Mouse (Mus musculus) hindbrain, embryonic 14.5 days (tissue): ENCODE results near the gene Ndufb4. TPM values are rescaled to one million over a fixed set of nuclear protein-coding genes. Genes with fewer than 3 reads are reported as not detected.
A peak's percentile ranks its signal among the peaks of the same experiment; 100 is the strongest.

Experiments used
- ATAC-seq: fragments of 200-750 bp; cut with Nextera tagmentation; 2 replicates; pipeline ENCODE4 v1.8.0; 2017; ENCODE audit warnings: moderate number of reproducible peaks, mild to moderate bottlenecking, moderate TSS enrichment, moderate library complexity; ENCODE audit not compliant: low FRiP score
- DNase-seq: peaks from one replicate; pipeline ENCODE4 v3.0.0-alpha.2; 2015; ENCODE audit warnings: low spot score
- H3K27ac ChIP-seq: fragments of 300-500 bp; sonication (generic); 2 replicates; pipeline ENCODE4 v1.5.1; 2014; ENCODE audit warnings: mild to moderate bottlenecking, moderate library complexity
- H3K27me3 ChIP-seq: fragments of 300-500 bp; sonication (generic); 2 replicates; pipeline ENCODE4 v1.6.1; 2014; ENCODE audit warnings: mild to moderate bottlenecking, low read length, mixed read lengths; ENCODE audit not compliant: control insufficient read depth, insufficient read depth
- H3K36me3 ChIP-seq: fragments of 300-500 bp; sonication (generic); replicated peaks from 2 replicates; pipeline ENCODE4 v1.6.1; 2014; ENCODE audit not compliant: control insufficient read depth, insufficient read depth
- H3K4me1 ChIP-seq: fragments of 300-500 bp; sonication (generic); replicated peaks from 2 replicates; pipeline ENCODE4 v1.6.1; 2014; ENCODE audit warnings: antibody characterized with exemption, low read length, mixed read lengths; ENCODE audit not compliant: control insufficient read depth, insufficient read depth
- H3K4me2 ChIP-seq: fragments of 300-500 bp; sonication (generic); replicated peaks from 2 replicates; pipeline ENCODE4 v1.6.1; 2014; ENCODE audit warnings: mild to moderate bottlenecking, moderate library complexity
- H3K4me3 ChIP-seq: fragments of 300-500 bp; sonication (generic); replicated peaks from 2 replicates; pipeline ENCODE4 v1.5.1; 2014; ENCODE audit warnings: mild to moderate bottlenecking, low read length
- H3K9ac ChIP-seq: fragments of 300-500 bp; sonication (generic); 2 replicates; pipeline ENCODE4 v1.6.1; 2014
- H3K9me3 ChIP-seq: fragments of 300-500 bp; sonication (generic); 2 replicates; pipeline ENCODE4 v1.6.1; 2016; ENCODE audit warnings: low read length; ENCODE audit not compliant: control insufficient read depth
- WGBS: fragments of 180-500 bp; shearing (Covaris S2); extraction: QIAGEN DNeasy Blood & Tissue Kit; methylation state at CpG from one replicate; pipeline ENCODE4 v1.1.7; 2014; 5-methylcytosine and 5-hydroxymethylcytosine counted together
- polyA plus RNA-seq: library from polyadenylated mRNA; unstranded; fragments of >200 nt; fragmentation: Nextera tagmentation; extraction: Ambion mirVana; gene quantifications from 2 replicates; pipeline ENCODE4 v1.2.1, GENCODE M21; 2014

The Ndufb4 gene
- polyA plus RNA-seq, 1 experiment from 2014 or later = 69.9 TPM

DNA sequence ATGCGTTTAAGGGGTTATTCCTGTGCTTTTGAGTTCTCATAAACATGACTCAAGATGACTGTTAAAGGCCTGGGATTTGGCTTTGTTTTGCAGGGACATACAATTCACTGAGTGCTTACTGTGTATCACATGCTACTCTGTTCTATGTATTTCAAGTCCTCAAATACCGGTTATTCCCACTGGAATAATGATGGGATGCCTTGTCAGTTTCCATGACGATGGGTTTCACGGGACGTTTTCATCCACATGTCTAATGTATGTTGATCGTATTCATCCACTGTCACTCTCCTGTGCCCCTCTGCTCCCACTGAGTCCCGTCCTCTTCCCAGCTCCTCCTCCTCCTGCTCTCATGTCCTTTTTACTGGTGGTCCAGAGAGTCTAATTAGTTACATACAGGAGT lies 2.5 kb upstream of the Ndufb4 start:
- Histone ChIP-seq H3K36me3 (no peaks in the 10 kb centered on the region), H3K9me3 (no peaks in the 10 kb centered on the region), H3K27me3 (no peaks in the 10 kb centered on the region), H3K4me3 (no peak overlapping the region), H3K4me1 (peaks cover 17% of the 10 kb centered on the region), H3K4me2 (no peak overlapping the region), H3K27ac (no peak overlapping the region), H3K9ac (no peak overlapping the region)
- ATAC-seq = no peak
- 18% methylated on average over 7 of the region's 7 CpGs for WGBS
- no peak for DNase-seq

DNA sequence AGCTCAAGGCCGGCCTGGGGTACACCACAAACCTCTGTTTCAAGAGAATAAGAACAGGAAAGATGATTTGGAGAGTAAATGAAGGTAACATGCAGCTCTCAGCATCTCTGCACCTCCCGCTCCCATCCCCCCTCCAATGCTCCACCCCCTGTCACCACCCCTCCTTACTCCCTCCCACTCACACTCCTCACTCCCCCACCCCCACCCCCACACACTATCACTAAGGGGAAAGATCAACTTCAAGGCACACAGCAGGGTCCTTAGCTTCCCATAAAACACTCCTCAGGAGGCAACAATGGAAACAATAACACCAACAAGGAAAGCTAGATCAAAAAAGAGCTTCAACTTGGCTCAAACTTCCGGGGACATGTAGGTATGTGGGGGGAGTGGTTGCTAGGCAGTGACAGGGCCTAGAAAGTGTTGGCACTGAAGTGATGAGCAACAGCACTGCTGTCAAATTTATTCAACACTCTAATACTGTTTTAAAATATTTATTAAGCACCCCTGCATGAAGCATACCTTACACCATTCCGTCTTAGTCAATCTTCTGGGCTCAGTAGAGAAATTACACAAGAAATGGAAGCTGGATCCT lies 1.6 kb upstream of the Ndufb4 start:
- no peak overlapping the region for H3K4me3 ChIP-seq
- H3K27me3 ChIP-seq = no peaks in the 10 kb centered on the region
- H3K9ac ChIP-seq = no peak overlapping the region
- H3K9me3 ChIP-seq = no peaks in the 10 kb centered on the region
- H3K4me2 ChIP-seq = no peak overlapping the region
- DNase-seq (no peak), ATAC-seq (no peak)
- WGBS = 9% methylated on average over 4 of the region's 4 CpGs
- H3K4me1 ChIP-seq = peaks cover 17% of the 10 kb centered on the region
- no peak overlapping the region for H3K27ac ChIP-seq
- no peaks in the 10 kb centered on the region for H3K36me3 ChIP-seq

DNA sequence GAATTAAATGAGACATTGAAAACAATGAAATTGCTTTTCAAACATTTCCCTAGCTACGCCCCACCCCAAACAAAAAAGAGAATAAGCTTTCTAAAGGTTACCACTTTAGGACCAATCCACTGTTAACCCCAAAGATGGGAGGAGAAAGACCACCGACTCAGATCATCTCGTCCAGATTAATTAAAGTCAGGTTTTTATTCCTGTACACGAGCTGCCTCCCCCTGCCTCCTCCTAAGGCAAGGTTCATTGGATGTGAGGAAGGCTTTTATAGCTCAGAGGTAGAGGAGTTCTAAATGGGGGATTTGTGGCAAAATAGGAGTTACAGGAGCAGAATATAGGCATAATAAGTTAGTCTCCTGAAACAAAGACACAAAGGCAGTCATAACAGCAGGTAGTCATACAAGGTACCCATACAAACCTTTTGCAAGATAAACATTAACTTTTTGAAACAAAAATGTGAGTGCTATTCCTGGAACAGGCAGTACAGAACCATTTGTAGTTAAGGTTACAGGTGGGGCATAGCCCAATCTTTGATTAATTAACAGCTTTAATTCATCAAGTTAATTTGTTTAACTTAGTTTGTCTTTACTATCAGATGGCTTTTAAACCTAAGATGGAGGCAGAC lies 690 bp upstream of the Ndufb4 start:
- no peaks in the 10 kb centered on the region for H3K36me3 ChIP-seq
- H3K27ac ChIP-seq = peak overlapping the region; percentile 10; the same call in 1 of the 2 replicates
- no peak overlapping the region for H3K4me3 ChIP-seq
- H3K27me3 ChIP-seq = no peaks in the 10 kb centered on the region
- H3K9me3 ChIP-seq = no peaks in the 10 kb centered on the region
- no peak overlapping the region for H3K9ac ChIP-seq
- DNase-seq (no peak), ATAC-seq (no peak; the same call in 1 of the 2 replicates)
- peaks cover 17% of the 10 kb centered on the region for H3K4me1 ChIP-seq
- H3K4me2 ChIP-seq = peak overlapping the region; percentile 43
- WGBS = 62% methylated on average over 4 of the region's 4 CpGs

DNA sequence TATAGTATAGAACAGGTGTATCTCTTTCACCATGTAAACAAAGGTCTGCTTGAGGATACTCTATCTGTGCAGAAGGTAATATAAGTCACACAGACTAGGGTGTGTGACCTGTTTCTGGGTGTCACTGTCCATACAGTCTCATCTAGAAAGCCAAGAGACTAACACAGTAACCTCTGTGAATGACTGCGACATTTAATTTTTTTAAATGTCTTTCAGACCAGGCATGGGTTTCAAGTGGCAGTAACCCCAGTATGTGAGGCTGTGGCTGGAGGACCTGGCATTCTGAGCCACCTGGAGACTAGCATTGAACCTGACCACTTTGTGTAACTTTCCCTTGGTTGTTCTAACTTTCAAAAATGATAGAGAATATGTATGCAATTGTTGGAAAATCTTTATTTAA lies 1.2 kb downstream of the Ndufb4 start:
- H3K27me3 ChIP-seq = no peaks in the 10 kb centered on the region
- H3K4me3 ChIP-seq = peak overlapping the region; percentile 74
- H3K9ac ChIP-seq = peak overlapping the region; percentile 91; the same call in 1 of the 2 replicates
- 91% methylated on average over 1 of the region's 1 CpGs for WGBS
- peaks cover 17% of the 10 kb centered on the region for H3K4me1 ChIP-seq
- H3K9me3 ChIP-seq = no peaks in the 10 kb centered on the region
- peaks cover 4% of the 10 kb centered on the region for H3K36me3 ChIP-seq
- DNase-seq = no peak
- peak overlapping the region; percentile 66 for H3K4me2 ChIP-seq
- ATAC-seq = no peak
- H3K27ac ChIP-seq = no peak overlapping the region

DNA sequence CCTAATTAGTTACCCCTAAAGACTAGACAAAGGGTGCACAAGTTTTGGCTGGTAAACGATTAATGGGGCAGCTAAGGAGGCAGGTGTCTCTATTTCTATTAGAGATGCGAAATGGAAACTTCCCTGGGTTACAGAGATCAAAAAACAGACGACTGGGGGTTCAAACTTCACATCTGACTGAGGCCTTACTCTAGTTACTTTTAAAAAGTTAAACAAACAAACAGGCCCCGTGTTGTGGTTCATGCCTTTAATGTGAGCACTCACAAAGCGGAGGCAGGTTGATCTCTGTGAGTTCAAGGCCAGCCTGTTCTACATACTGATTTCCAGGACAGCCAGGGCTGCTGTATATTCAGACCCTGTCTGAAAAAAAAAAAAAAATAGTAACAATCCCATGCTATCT lies 1.6 kb downstream of the Ndufb4 start:
- no peaks in the 10 kb centered on the region for H3K27me3 ChIP-seq
- peak overlapping the region; percentile 66 for H3K4me2 ChIP-seq
- DNase-seq = no peak
- H3K36me3 ChIP-seq = peaks cover 8% of the 10 kb centered on the region
- no peak for ATAC-seq
- H3K9ac ChIP-seq = peak overlapping the region; percentile 91; the same call in 1 of the 2 replicates
- 85% methylated on average over 5 of the region's 5 CpGs for WGBS
- peaks cover 17% of the 10 kb centered on the region for H3K4me1 ChIP-seq
- H3K4me3 ChIP-seq = no peak overlapping the region
- H3K9me3 ChIP-seq = no peaks in the 10 kb centered on the region
- H3K27ac ChIP-seq = no peak overlapping the region

DNA sequence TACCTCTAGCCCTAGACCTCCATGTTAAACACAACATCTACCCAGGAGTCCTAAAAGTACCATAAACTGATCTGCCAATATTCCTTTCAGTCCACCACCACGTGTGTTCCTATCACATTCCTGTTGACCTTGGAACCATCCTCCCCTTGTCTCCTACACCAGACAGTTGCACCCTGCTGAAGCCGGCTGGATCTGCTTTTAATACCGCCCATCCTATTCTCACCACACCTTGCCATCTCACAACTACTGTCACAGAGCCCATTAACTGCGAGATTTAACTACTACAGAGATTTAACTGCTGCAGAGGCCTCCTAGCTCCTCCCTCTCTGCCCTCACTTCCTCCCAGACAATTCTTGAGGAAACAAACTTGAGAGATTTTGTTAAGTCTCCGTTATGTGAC lies 2.8 kb downstream of the Ndufb4 start:
- Histone ChIP-seq H3K27ac (no peak overlapping the region), H3K4me1 (peaks cover 17% of the 10 kb centered on the region), H3K9me3 (no peaks in the 10 kb centered on the region), H3K4me3 (no peak overlapping the region), H3K27me3 (no peaks in the 10 kb centered on the region), H3K36me3 (peaks cover 19% of the 10 kb centered on the region), H3K4me2 (no peak overlapping the region), H3K9ac (no peak overlapping the region)
- ATAC-seq (no peak), DNase-seq (no peak)
- 91% methylated on average over 5 of the region's 5 CpGs for WGBS

DNA sequence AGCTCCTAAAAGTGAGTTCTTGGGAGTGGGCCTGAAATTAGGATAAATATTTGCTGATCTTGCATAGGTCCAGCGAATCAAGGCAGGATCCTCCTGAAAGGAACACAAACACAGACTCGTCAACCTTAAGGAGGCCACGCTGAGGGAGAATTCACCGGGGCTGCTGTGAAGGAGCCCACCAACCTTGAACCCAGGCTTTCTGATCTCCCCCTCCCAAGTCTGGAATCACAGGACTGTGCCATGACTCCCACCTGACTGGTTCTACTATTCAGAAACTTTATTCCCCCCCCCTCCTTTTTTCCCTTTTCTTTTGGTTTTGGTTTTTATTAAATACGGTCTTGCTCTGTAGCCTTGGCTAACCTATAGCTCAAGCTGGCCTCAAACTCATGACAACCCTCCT lies 5.2 kb downstream of the Ndufb4 start:
- peaks cover 34% of the 10 kb centered on the region for H3K36me3 ChIP-seq
- DNase-seq = no peak
- H3K27me3 ChIP-seq = no peaks in the 10 kb centered on the region
- no peak overlapping the region for H3K9ac ChIP-seq
- H3K4me3 ChIP-seq = no peak overlapping the region
- H3K4me2 ChIP-seq = no peak overlapping the region
- ATAC-seq = no peak
- H3K4me1 ChIP-seq = peaks cover 11% of the 10 kb centered on the region
- 90% methylated on average over 5 of the region's 5 CpGs for WGBS
- H3K27ac ChIP-seq = no peak overlapping the region
- H3K9me3 ChIP-seq = no peaks in the 10 kb centered on the region

DNA sequence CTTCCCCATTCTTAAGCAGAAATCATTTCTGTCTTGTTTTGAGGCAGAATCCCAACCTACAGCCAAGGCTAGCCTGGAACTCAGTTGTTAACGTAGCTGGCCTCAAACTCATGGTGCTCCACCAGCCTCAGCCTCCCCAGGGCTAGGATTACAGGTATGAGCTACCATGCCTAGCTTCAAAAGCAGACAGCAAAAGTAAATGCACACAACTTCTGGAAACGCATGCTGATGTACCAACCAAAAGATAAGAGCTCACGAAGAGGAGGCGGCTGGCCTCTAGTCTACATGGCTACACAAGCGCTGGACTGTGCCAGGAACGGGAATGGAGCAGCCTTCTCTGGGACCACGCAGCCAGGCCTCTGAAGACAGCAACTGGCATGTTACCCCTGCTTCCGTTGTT lies 6.3 kb downstream of the Ndufb4 start:
- Histone ChIP-seq H3K27me3 (no peaks in the 10 kb centered on the region), H3K4me1 (peaks cover 7% of the 10 kb centered on the region), H3K9me3 (no peaks in the 10 kb centered on the region), H3K27ac (no peak overlapping the region), H3K4me2 (no peak overlapping the region), H3K36me3 (peaks cover 34% of the 10 kb centered on the region), H3K4me3 (no peak overlapping the region), H3K9ac (no peak overlapping the region)
- WGBS = 96% methylated on average over 8 of the region's 8 CpGs
- DNase-seq (no peak), ATAC-seq (no peak)

DNA sequence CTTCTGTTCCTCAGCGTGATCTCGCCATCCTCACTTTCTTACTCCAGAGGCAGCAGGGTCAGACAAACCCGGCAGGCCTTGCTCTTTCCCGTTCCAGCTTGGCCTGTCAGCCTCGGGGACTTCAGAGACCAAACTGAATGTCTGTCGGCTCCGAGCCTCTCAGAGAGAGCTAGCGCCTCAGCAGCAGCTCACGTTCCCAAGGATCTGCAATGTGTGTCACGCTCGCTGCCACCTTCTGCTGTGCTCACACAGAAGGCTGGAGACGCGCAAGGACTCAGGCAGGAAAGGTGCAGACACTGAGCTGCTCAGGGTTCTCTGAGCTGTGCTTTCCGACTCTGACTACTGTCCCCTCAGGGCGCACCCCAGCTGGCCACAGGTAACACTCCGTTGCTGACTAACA lies 7.2 kb downstream of the Ndufb4 start:
- Histone ChIP-seq H3K4me1 (no peaks in the 10 kb centered on the region; the same call in 1 of the 2 replicates), H3K27ac (no peak overlapping the region), H3K9me3 (no peaks in the 10 kb centered on the region), H3K36me3 (peaks cover 34% of the 10 kb centered on the region), H3K27me3 (no peaks in the 10 kb centered on the region), H3K4me2 (no peak overlapping the region), H3K4me3 (no peak overlapping the region), H3K9ac (no peak overlapping the region)
- DNase-seq = no peak
- 88% methylated on average over 16 of the region's 16 CpGs for WGBS
- no peak for ATAC-seq
